Comparison of ENCODE assay signal across 14 mouse cellular contexts in genomic region chr5:114132841-114133240, GRCm38 (mm10). TPM values are rescaled to one million over a fixed set of nuclear protein-coding genes. Genes with fewer than 3 reads are reported as not detected.
A peak's percentile ranks its signal among the peaks of the same experiment; 100 is the strongest.
DNase-seq lines count a peak whose midpoint lies in the region; ATAC-seq and TF ChIP-seq lines count a peak whose summit lies in the region.
"Had no signal": no experiment of that assay in that cellular context is flagged by ENCODE, and none has a peak within 500 bp of the region (broad histone marks: within the 10 kb centered on the region; RNA-seq: fewer than 3 reads in every experiment).

No protein-coding gene starts in this region.

- no peaks in the 10 kb centered on the region for H3K9me3 ChIP-seq in heart, embryonic 12.5 days (replicated peaks)
- no peaks in the 10 kb centered on the region for H3K9me3 ChIP-seq in kidney, embryonic 16.5 days (ENCODE audit: low read length)
- no peaks in the 10 kb centered on the region for H3K9me3 ChIP-seq in E14TG2a.4 (ENCODE audit: low read length)
- H3K9me3 ChIP-seq: intestine, embryonic 15.5 days had no signal

- no peak for DNase-seq in heart, postnatal 4 days
- no peak for DNase-seq in kidney, postnatal 14 days
- peak; percentile 50 for DNase-seq in adipocyte (ENCODE audit: low spot score)
- DNase-seq in yolk sac, embryonic 10.5 days (ENCODE audit: low spot score): no peak
- DNase-seq: cerebellum, postnatal 25 days; kidney, postnatal 25 days; lung, postnatal 4 days; right cerebral cortex, postnatal 14 days; thymus, postnatal 25 days had no signal

- H3K27me3 ChIP-seq in heart, embryonic 12.5 days (replicated peaks): no peaks in the 10 kb centered on the region
- H3K27me3 ChIP-seq in kidney, embryonic 16.5 days (ENCODE audit: insufficient read depth, low read length): no peaks in the 10 kb centered on the region
- no peaks in the 10 kb centered on the region for H3K27me3 ChIP-seq in E14TG2a.4 (ENCODE audit: insufficient read depth, low read length)
- H3K27me3 ChIP-seq: intestine, embryonic 15.5 days had no signal

- H3K27ac ChIP-seq in heart, embryonic 12.5 days (ENCODE audit: poor library complexity, severe bottlenecking): no peak overlapping the region
- H3K27ac ChIP-seq in kidney, embryonic 16.5 days (ENCODE audit: low read length): no peak overlapping the region
- H3K27ac ChIP-seq: intestine, embryonic 15.5 days had no signal

- H3K36me3 ChIP-seq in heart, embryonic 12.5 days: peaks cover 29% of the 10 kb centered on the region
- peaks cover 6% of the 10 kb centered on the region; the same call in 1 of the 2 replicates for H3K36me3 ChIP-seq in kidney, embryonic 16.5 days (ENCODE audit: insufficient read depth, low read length)
- H3K36me3 ChIP-seq in E14TG2a.4 (ENCODE audit: insufficient read depth, low read length): peaks cover 59% of the 10 kb centered on the region

- 85% methylated on average over 6 of the region's 6 CpGs for WGBS in heart, embryonic 12.5 days
- WGBS in kidney, embryonic 16.5 days: 83% methylated on average over 6 of the region's 6 CpGs

- no peak for TF ChIP-seq CTCF in E14TG2a.4 (conservative IDR thresholded peaks at IDR 0.05; ENCODE audit: low read length)

- H3K4me1 ChIP-seq in heart, embryonic 12.5 days (replicated peaks): peaks cover 50% of the 10 kb centered on the region
- H3K4me1 ChIP-seq in kidney, embryonic 16.5 days (ENCODE audit: insufficient read depth, low read length): peaks cover 28% of the 10 kb centered on the region
- peaks cover 84% of the 10 kb centered on the region for H3K4me1 ChIP-seq in E14TG2a.4 (replicated peaks; ENCODE audit: low read depth, low read length)

- peak overlapping the region; percentile 97; the same call in 1 of the 2 replicates for H3K4me2 ChIP-seq in heart, embryonic 12.5 days
- peak overlapping the region; percentile 98; the same call in 1 of the 2 replicates for H3K4me2 ChIP-seq in kidney, embryonic 16.5 days (replicated peaks; ENCODE audit: low read depth, low read length)

- H3K4me3 ChIP-seq in heart, embryonic 12.5 days: no peak overlapping the region
- H3K4me3 ChIP-seq in kidney, embryonic 16.5 days (ENCODE audit: low read length): no peak overlapping the region
- H3K4me3 ChIP-seq in E14TG2a.4 (replicated peaks; ENCODE audit: low read length): peak overlapping the region; percentile 100; the same call in 1 of the 2 replicates
- H3K4me3 ChIP-seq: intestine, embryonic 15.5 days had no signal

- 0 out of 2 replicates have a peak overlapping the region, but pooled peaks have one; percentile 79 for H3K9ac ChIP-seq in heart, embryonic 12.5 days
- H3K9ac ChIP-seq in kidney, embryonic 16.5 days (replicated peaks; ENCODE audit: low read length): no peak overlapping the region
- H3K9ac ChIP-seq: intestine, embryonic 15.5 days had no signal

- no peak for ATAC-seq in heart, embryonic 12.5 days (ENCODE audit: insufficient number of reproducible peaks, low FRiP score)
- ATAC-seq in kidney, embryonic 16.5 days (ENCODE audit: low FRiP score, low TSS enrichment): no peak
- ATAC-seq: activated CD4-positive, CD25-positive, alpha-beta regulatory T cell, adult 4 months; intestine, embryonic 15.5 days had no signal

RNA-seq across cellular contexts. Expression of gene Ung, which starts 2.7 kb away (rescaled TPM):
- 60.6 and 60.7 TPM in 2 replicates for polyA plus RNA-seq in heart, embryonic 12.5 days (2016; fragmentation: Nextera tagmentation; extraction: Ambion mirVana)
- total RNA-seq in heart, postnatal 4 days (2021): 10 to 100 TPM; 34.0 to 40.7 TPM
- polyA plus RNA-seq in kidney, embryonic 16.5 days (2015; fragmentation: Nextera tagmentation; extraction: Ambion mirVana): 56.2 and 57.0 TPM in 2 replicates

RNA-seq across cellular contexts. Expression of gene Alkbh2, which starts 4.8 kb away (rescaled TPM):
- polyA plus RNA-seq in heart, embryonic 12.5 days (2016; fragmentation: Nextera tagmentation; extraction: Ambion mirVana): 8.7 and 11.0 TPM in 2 replicates
- total RNA-seq in heart, postnatal 4 days (2021): 1 to 10 TPM; 4.8 to 6.4 TPM
- 8.7 and 9.1 TPM in 2 replicates for polyA plus RNA-seq in kidney, embryonic 16.5 days (2015; fragmentation: Nextera tagmentation; extraction: Ambion mirVana)

RNA-seq across cellular contexts. Expression of gene Acacb, which starts 13.5 kb away (rescaled TPM):
- polyA plus RNA-seq in heart, embryonic 12.5 days (2016; fragmentation: Nextera tagmentation; extraction: Ambion mirVana): 16.1 and 16.9 TPM in 2 replicates
- total RNA-seq in heart, postnatal 4 days (2021): 100 to 1,000 TPM; 101 to 102 TPM
- 4.7 and 5.7 TPM in 2 replicates for polyA plus RNA-seq in kidney, embryonic 16.5 days (2015; fragmentation: Nextera tagmentation; extraction: Ambion mirVana)

RNA-seq across cellular contexts. Expression of gene Svop, which starts 41.5 kb away (rescaled TPM):
- polyA plus RNA-seq in heart, embryonic 12.5 days (2016; fragmentation: Nextera tagmentation; extraction: Ambion mirVana): 0.06 and 0.15 TPM in 2 replicates
- total RNA-seq in heart, postnatal 4 days (2021): under 1 TPM in 1 of 2 experiments, not detected in 1; 0.20 TPM
- polyA plus RNA-seq in kidney, embryonic 16.5 days (2015; fragmentation: Nextera tagmentation; extraction: Ambion mirVana): 0.36 and 0.42 TPM in 2 replicates
- polyA plus RNA-seq: activated CD4-positive, CD25-positive, alpha-beta regulatory T cell, adult 4 months had no signal
